ENCODE assay signal across 9 mouse cellular contexts in genomic region chr4:129771672-129772521, GRCm38 (mm10). TPM values are rescaled to one million over a fixed set of nuclear protein-coding genes. Genes with fewer than 3 reads are reported as not detected.
DNase-seq lines count a peak whose midpoint lies in the region; ATAC-seq and TF ChIP-seq lines count a peak whose summit lies in the region.
"Had no signal": no experiment of that assay in that cellular context is flagged by ENCODE, and none has a peak within 500 bp of the region (broad histone marks: within the 10 kb centered on the region; RNA-seq: fewer than 3 reads in every experiment).

No protein-coding gene starts in this region.

- 1% methylated on average over 21 of the region's 21 CpGs for WGBS in embryonic facial prominence, embryonic 13.5 days
- 3% methylated on average over 21 of the region's 21 CpGs for WGBS in hindbrain, embryonic 16.5 days
- 2% methylated on average over 21 of the region's 21 CpGs for WGBS in limb, embryonic 15.5 days

- no peak for TF ChIP-seq CTCF in ES-Bruce4 (IDR thresholded peaks at IDR 0.05; ENCODE audit: low read depth, low read length)

- no peak overlapping the region for H3K9ac ChIP-seq in ES-Bruce4 (ENCODE audit: low read depth, poor library complexity, severe bottlenecking)
- 0 out of 2 replicates have a peak overlapping the region, but pooled peaks have one; percentile 23 for H3K9ac ChIP-seq in embryonic facial prominence, embryonic 13.5 days
- peak overlapping the region; percentile 23; the same call in 1 of the 2 replicates for H3K9ac ChIP-seq in hindbrain, embryonic 16.5 days (ENCODE audit: low read depth, low read length)
- H3K9ac ChIP-seq in limb, embryonic 15.5 days = no peak overlapping the region

- no peak overlapping the region for H3K27ac ChIP-seq in ES-Bruce4 (ENCODE audit: insufficient read depth, low read length)
- peak overlapping the region; percentile 77 for H3K27ac ChIP-seq in embryonic facial prominence, embryonic 13.5 days
- H3K27ac ChIP-seq in hindbrain, embryonic 16.5 days (ENCODE audit: low read depth, low read length) = peak overlapping the region; percentile 64
- 0 out of 2 replicates have a peak overlapping the region, but pooled peaks have one; percentile 43 for H3K27ac ChIP-seq in limb, embryonic 15.5 days
- H3K27ac ChIP-seq: macrophage had no signal

- H3K4me2 ChIP-seq in embryonic facial prominence, embryonic 13.5 days = peak overlapping the region; percentile 54
- H3K4me2 ChIP-seq in hindbrain, embryonic 16.5 days (ENCODE audit: low read length) = peak overlapping the region; percentile 37
- H3K4me2 ChIP-seq in limb, embryonic 15.5 days = peak overlapping the region; percentile 42

- H3K4me1 ChIP-seq in ES-Bruce4 (ENCODE audit: control insufficient read depth, insufficient read depth, low read length) = no peaks in the 10 kb centered on the region
- H3K4me1 ChIP-seq in embryonic facial prominence, embryonic 13.5 days = peaks cover 26% of the 10 kb centered on the region
- H3K4me1 ChIP-seq in hindbrain, embryonic 16.5 days (ENCODE audit: control insufficient read depth, insufficient read depth, low read depth, low read length) = peaks cover 12% of the 10 kb centered on the region
- H3K4me1 ChIP-seq in limb, embryonic 15.5 days = peaks cover 18% of the 10 kb centered on the region

- ATAC-seq in embryonic facial prominence, embryonic 13.5 days (ENCODE audit: insufficient number of reproducible peaks, insufficient read depth, low FRiP score, low TSS enrichment, low read depth) = peak; percentile 68; the same call in 1 of the 2 replicates
- ATAC-seq in hindbrain, embryonic 16.5 days = peak; percentile 69
- ATAC-seq in limb, embryonic 15.5 days (ENCODE audit: insufficient number of reproducible peaks, low FRiP score, low TSS enrichment, low read depth) = peak; percentile 55; the same call in 1 of the 2 replicates
- no peak for ATAC-seq in erythroblast, adult 5-6 weeks (replicated peaks; ENCODE audit: low FRiP score, poor library complexity, severe bottlenecking)

- no peaks in the 10 kb centered on the region for H3K9me3 ChIP-seq in ES-Bruce4 (replicated peaks; ENCODE audit: control insufficient read depth, insufficient read depth, low read length, poor library complexity, severe bottlenecking)
- H3K9me3 ChIP-seq in embryonic facial prominence, embryonic 13.5 days = no peaks in the 10 kb centered on the region
- no peaks in the 10 kb centered on the region for H3K9me3 ChIP-seq in hindbrain, embryonic 16.5 days (ENCODE audit: control insufficient read depth, low read length)
- no peaks in the 10 kb centered on the region for H3K9me3 ChIP-seq in limb, embryonic 15.5 days

- DNase-seq in 3T3-L1 (ENCODE audit: low read depth, low spot score) = peak; percentile 27
- peak; percentile 44 for DNase-seq in retina, embryonic 14.5 days (ENCODE audit: low spot score)
- no peak for DNase-seq in right cerebral cortex, adult 2 months (ENCODE audit: low spot score in 2 of 2)

- no peak for TF ChIP-seq POLR2A in ES-Bruce4 (IDR thresholded peaks at IDR 0.05; ENCODE audit: insufficient read depth, low read length)

- H3K36me3 ChIP-seq in ES-Bruce4 (ENCODE audit: control insufficient read depth, insufficient read depth, low read length, poor library complexity, severe bottlenecking) = no peaks in the 10 kb centered on the region
- H3K36me3 ChIP-seq in embryonic facial prominence, embryonic 13.5 days = no peaks in the 10 kb centered on the region
- no peaks in the 10 kb centered on the region for H3K36me3 ChIP-seq in hindbrain, embryonic 16.5 days (ENCODE audit: control insufficient read depth, insufficient read depth, low read length)
- no peaks in the 10 kb centered on the region for H3K36me3 ChIP-seq in limb, embryonic 15.5 days

- H3K4me3 ChIP-seq in ES-Bruce4 (ENCODE audit: low read depth, low read length) = 0 out of 2 replicates have a peak overlapping the region, but pooled peaks have one; percentile 2
- peak overlapping the region; percentile 19 for H3K4me3 ChIP-seq in embryonic facial prominence, embryonic 13.5 days
- H3K4me3 ChIP-seq in hindbrain, embryonic 16.5 days (ENCODE audit: low read length) = no peak overlapping the region
- H3K4me3 ChIP-seq in limb, embryonic 15.5 days = peak overlapping the region; percentile 18

- no peak for TF ChIP-seq EP300 in ES-Bruce4 (IDR thresholded peaks at IDR 0.05; ENCODE audit: insufficient read depth, low read depth, low read length)

- no peaks in the 10 kb centered on the region for H3K27me3 ChIP-seq in ES-Bruce4 (ENCODE audit: control insufficient read depth, insufficient read depth, low read length, poor library complexity, severe bottlenecking)
- H3K27me3 ChIP-seq in embryonic facial prominence, embryonic 13.5 days = no peaks in the 10 kb centered on the region
- H3K27me3 ChIP-seq in hindbrain, embryonic 16.5 days (replicated peaks; ENCODE audit: control insufficient read depth, insufficient read depth, low read length) = no peaks in the 10 kb centered on the region
- no peaks in the 10 kb centered on the region for H3K27me3 ChIP-seq in limb, embryonic 15.5 days

RNA-seq across cellular contexts. Expression of gene Khdrbs1, which starts 29.8 kb away (rescaled TPM):
- 179 and 182 TPM in 2 replicates for polyA plus RNA-seq in ES-Bruce4 (2011; ENCODE audit: insufficient read depth, insufficient read length, low read depth, missing spikeins)
- 143 and 152 TPM in 2 replicates for polyA plus RNA-seq in embryonic facial prominence, embryonic 13.5 days (2015; fragmentation: Nextera tagmentation; extraction: Ambion mirVana)
- 96.3 and 104 TPM in 2 replicates for polyA plus RNA-seq in hindbrain, embryonic 16.5 days (2015; fragmentation: Nextera tagmentation; extraction: Ambion mirVana)
- polyA plus RNA-seq in limb, embryonic 15.5 days (2015; fragmentation: Nextera tagmentation; extraction: Ambion mirVana) = 79.2 and 95.9 TPM in 2 replicates
- 20.9 and 26.3 TPM in 2 replicates for total RNA-seq in erythroblast, adult 5-6 weeks (2015; ENCODE audit: low replicate concordance)
- total RNA-seq in erythroblast, adult 5-6 weeks (2017; ENCODE audit: low replicate concordance) = 20.2 and 24.3 TPM in 2 replicates

RNA-seq across cellular contexts. Expression of gene Ptp4a2, which starts 39.1 kb away (rescaled TPM):
- 407 and 414 TPM in 2 replicates for polyA plus RNA-seq in ES-Bruce4 (2011; ENCODE audit: insufficient read depth, insufficient read length, low read depth, missing spikeins)
- 318 and 325 TPM in 2 replicates for polyA plus RNA-seq in embryonic facial prominence, embryonic 13.5 days (2015; fragmentation: Nextera tagmentation; extraction: Ambion mirVana)
- 217 and 224 TPM in 2 replicates for polyA plus RNA-seq in hindbrain, embryonic 16.5 days (2015; fragmentation: Nextera tagmentation; extraction: Ambion mirVana)
- 339 and 355 TPM in 2 replicates for polyA plus RNA-seq in limb, embryonic 15.5 days (2015; fragmentation: Nextera tagmentation; extraction: Ambion mirVana)
- 92.8 and 126 TPM in 2 replicates for total RNA-seq in erythroblast, adult 5-6 weeks (2015; ENCODE audit: low replicate concordance)
- total RNA-seq in erythroblast, adult 5-6 weeks (2017; ENCODE audit: low replicate concordance) = 74.3 and 85.6 TPM in 2 replicates

Comparison
In these comparisons a context has a peak if more than half of its experiments do, and no peak if none do; other contexts are left out.
1. DNase-seq: peak in 3T3-L1 (single experiment) and retina, embryonic 14.5 days (single experiment); none in right cerebral cortex, adult 2 months (0 of 2).
2. H3K9ac ChIP-seq: peak in embryonic facial prominence, embryonic 13.5 days (single experiment) and hindbrain, embryonic 16.5 days (single experiment); none in ES-Bruce4 (single experiment) and limb, embryonic 15.5 days (single experiment).
3. Peak in every context shown above with its lines, with median percentiles within 50 percentile points of each other: H3K4me2 ChIP-seq.